Mouse (Mus musculus) liver, adult 2 months (tissue): ENCODE measurements at regions not wholly inside any gene's neighbourhood (a gene's known extent, or its start where the extent isn't known, plus 50 kb on each side); places are given as distances from the start of the nearest gene placed in this dataset.

ENCODE experiments used
- CTCF ChIP-seq: fragments of 200-500 bp; IDR thresholded peaks from 2 replicates; pipeline ENCODE4 v1.5.1; 2011; ENCODE audit warnings: low read depth, low read length, control low read depth
- POLR2A ChIP-seq: fragments of 200-500 bp; IDR thresholded peaks from 2 replicates; pipeline ENCODE4 v1.6.1; 2011; ENCODE audit warnings: low read length, control low read depth; ENCODE audit not compliant: insufficient read depth; ENCODE audit errors: extremely low read depth

GRCm38 (mm10) chr11:109058021-109058420 lies 86.1 kb downstream of the E030025P04Rik start:
- TF ChIP-seq POLR2A (no peak), CTCF (no peak)
